Mouse (Mus musculus) hindbrain, embryonic 16.5 days (tissue): ENCODE measurements at regions not wholly inside any gene's neighbourhood (a gene's known extent, or its start where the extent isn't known, plus 50 kb on each side); places are given as distances from the start of the nearest gene placed in this dataset.
A peak's percentile ranks its signal among the peaks of the same experiment; 100 is the strongest.

Experiments used
- ATAC-seq: fragments of 200-750 bp; cut with Nextera tagmentation; 2 replicates; pipeline ENCODE4 v1.8.0; 2017; ENCODE audit warnings: moderate TSS enrichment, moderate library complexity
- H3K27ac ChIP-seq: fragments of 300-500 bp; sonication (generic); 2 replicates; pipeline ENCODE4 v1.5.1; 2014; ENCODE audit warnings: low read depth, mild to moderate bottlenecking, control low read depth, low read length, moderate library complexity
- H3K27me3 ChIP-seq: fragments of 300-500 bp; sonication (generic); replicated peaks from 2 replicates; pipeline ENCODE4 v1.6.1; 2014; ENCODE audit warnings: low read length; ENCODE audit not compliant: control insufficient read depth, insufficient read depth
- H3K36me3 ChIP-seq: fragments of 300-500 bp; sonication (generic); 2 replicates; pipeline ENCODE4 v1.6.1; 2014; ENCODE audit warnings: mild to moderate bottlenecking, low read length, moderate library complexity, mixed read lengths; ENCODE audit not compliant: control insufficient read depth, insufficient read depth
- H3K4me1 ChIP-seq: fragments of 300-500 bp; sonication (generic); 2 replicates; pipeline ENCODE4 v1.6.1; 2014; ENCODE audit warnings: low read depth, low read length; ENCODE audit not compliant: control insufficient read depth, insufficient read depth
- H3K4me2 ChIP-seq: fragments of 300-500 bp; sonication (generic); 2 replicates; pipeline ENCODE4 v1.6.1; 2014; ENCODE audit warnings: mild to moderate bottlenecking, low read length, control low read depth, moderate library complexity
- H3K4me3 ChIP-seq: fragments of 300-500 bp; sonication (generic); 2 replicates; pipeline ENCODE4 v1.5.1; 2014; ENCODE audit warnings: mild to moderate bottlenecking, low read length, control low read depth, moderate library complexity
- H3K9ac ChIP-seq: fragments of 300-500 bp; sonication (generic); 2 replicates; pipeline ENCODE4 v1.6.1; 2014; ENCODE audit warnings: low read depth, mild to moderate bottlenecking, control low read depth, low read length, moderate library complexity
- H3K9me3 ChIP-seq: fragments of 300-500 bp; sonication (generic); 2 replicates; pipeline ENCODE4 v1.6.1; 2014; ENCODE audit warnings: mild to moderate bottlenecking, low read length, moderate library complexity; ENCODE audit not compliant: control insufficient read depth
- WGBS: fragments of 180-500 bp; shearing (Covaris S2); extraction: QIAGEN DNeasy Blood & Tissue Kit; methylation state at CpG from one replicate; pipeline ENCODE4 v1.1.7; 2014; 5-methylcytosine and 5-hydroxymethylcytosine counted together

- 22% methylated on average over 16 of the region's 16 CpGs for WGBS
- Histone ChIP-seq H3K36me3 (no peaks in the 10 kb centered on the region), H3K4me1 (peaks cover 2% of the 10 kb centered on the region; the same call in 1 of the 2 replicates), H3K9ac (no peak overlapping the region; the same call in 1 of the 2 replicates), H3K9me3 (peaks cover 6% of the 10 kb centered on the region; the same call in 1 of the 2 replicates), H3K27ac (no peak overlapping the region), H3K27me3 (no peaks in the 10 kb centered on the region), H3K4me2 (peak overlapping the region; percentile 45), H3K4me3 (peak overlapping the region; percentile 27)
- peak; percentile 91 for ATAC-seq
Observed at GRCm38 (mm10) chr17:14545822-14546473, 148.1 kb downstream of the Thbs2 start.

GRCm38 (mm10) chr17:14544343-14545002 is 149.6 kb downstream of the Thbs2 start:
- 45% methylated on average over 4 of the region's 4 CpGs for WGBS
- no peak overlapping the region for H3K4me2 ChIP-seq
- peaks cover 6% of the 10 kb centered on the region; the same call in 1 of the 2 replicates for H3K9me3 ChIP-seq
- H3K9ac ChIP-seq = no peak overlapping the region
- H3K27me3 ChIP-seq = no peaks in the 10 kb centered on the region
- peak; percentile 87 for ATAC-seq
- H3K4me3 ChIP-seq = no peak overlapping the region
- peaks cover 2% of the 10 kb centered on the region; the same call in 1 of the 2 replicates for H3K4me1 ChIP-seq
- H3K27ac ChIP-seq = no peak overlapping the region
- no peaks in the 10 kb centered on the region for H3K36me3 ChIP-seq

GRCm38 (mm10) chr17:14541035-14541434 is 153.0 kb downstream of the Thbs2 start:
- no peak for ATAC-seq
- WGBS = 79% methylated on average over 8 of the region's 8 CpGs
- Histone ChIP-seq H3K4me3 (no peak overlapping the region), H3K4me1 (peaks cover 2% of the 10 kb centered on the region; the same call in 1 of the 2 replicates), H3K9ac (no peak overlapping the region), H3K4me2 (no peak overlapping the region), H3K36me3 (no peaks in the 10 kb centered on the region), H3K9me3 (no peaks in the 10 kb centered on the region), H3K27ac (no peak overlapping the region), H3K27me3 (no peaks in the 10 kb centered on the region)

GRCm38 (mm10) chr17:14540269-14540975 is 153.6 kb downstream of the Thbs2 start:
- Histone ChIP-seq H3K36me3 (no peaks in the 10 kb centered on the region), H3K4me1 (peaks cover 2% of the 10 kb centered on the region; the same call in 1 of the 2 replicates), H3K9ac (no peak overlapping the region), H3K9me3 (no peaks in the 10 kb centered on the region), H3K4me2 (no peak overlapping the region), H3K4me3 (no peak overlapping the region), H3K27ac (no peak overlapping the region), H3K27me3 (no peaks in the 10 kb centered on the region)
- 75% methylated on average over 5 of the region's 5 CpGs for WGBS
- no peak for ATAC-seq

GRCm38 (mm10) chr17:14539651-14540050 is 154.4 kb downstream of the Thbs2 start:
- H3K27ac ChIP-seq = no peak overlapping the region
- no peak overlapping the region for H3K9ac ChIP-seq
- no peak for ATAC-seq
- no peaks in the 10 kb centered on the region for H3K4me1 ChIP-seq
- H3K9me3 ChIP-seq = no peaks in the 10 kb centered on the region
- no peak overlapping the region for H3K4me3 ChIP-seq
- 52% methylated on average over 3 of the region's 3 CpGs for WGBS
- H3K36me3 ChIP-seq = no peaks in the 10 kb centered on the region
- no peaks in the 10 kb centered on the region for H3K27me3 ChIP-seq
- H3K4me2 ChIP-seq = no peak overlapping the region

GRCm38 (mm10) chr17:14539191-14539590 is 154.8 kb downstream of the Thbs2 start:
- Histone ChIP-seq H3K4me1 (no peaks in the 10 kb centered on the region), H3K9me3 (no peaks in the 10 kb centered on the region), H3K27ac (no peak overlapping the region), H3K9ac (no peak overlapping the region), H3K4me2 (no peak overlapping the region), H3K4me3 (no peak overlapping the region), H3K36me3 (no peaks in the 10 kb centered on the region), H3K27me3 (no peaks in the 10 kb centered on the region)
- 90% methylated on average over 3 of the region's 3 CpGs for WGBS
- no peak for ATAC-seq

- Histone ChIP-seq H3K4me2 (no peak overlapping the region), H3K27ac (no peak overlapping the region), H3K36me3 (no peaks in the 10 kb centered on the region), H3K9me3 (no peaks in the 10 kb centered on the region), H3K4me3 (no peak overlapping the region), H3K27me3 (no peaks in the 10 kb centered on the region), H3K9ac (no peak overlapping the region), H3K4me1 (no peaks in the 10 kb centered on the region)
- no peak for ATAC-seq
- 70% methylated on average over 3 of the region's 3 CpGs for WGBS
Observed at GRCm38 (mm10) chr17:14538527-14538926, 155.5 kb downstream of the Thbs2 start.

GRCm38 (mm10) chr17:14532979-14533314 is 161.1 kb downstream of the Thbs2 start:
- Histone ChIP-seq H3K4me2 (no peak overlapping the region), H3K4me1 (no peaks in the 10 kb centered on the region), H3K27me3 (no peaks in the 10 kb centered on the region), H3K9me3 (no peaks in the 10 kb centered on the region), H3K36me3 (no peaks in the 10 kb centered on the region), H3K4me3 (no peak overlapping the region), H3K27ac (no peak overlapping the region), H3K9ac (no peak overlapping the region)
- ATAC-seq = no peak
- 96% methylated on average over 4 of the region's 4 CpGs for WGBS

- no peaks in the 10 kb centered on the region for H3K9me3 ChIP-seq
- no peak for ATAC-seq
- no peaks in the 10 kb centered on the region for H3K4me1 ChIP-seq
- H3K27me3 ChIP-seq = no peaks in the 10 kb centered on the region
- H3K27ac ChIP-seq = no peak overlapping the region
- no peak overlapping the region for H3K4me2 ChIP-seq
- no peaks in the 10 kb centered on the region for H3K36me3 ChIP-seq
- no peak overlapping the region for H3K4me3 ChIP-seq
- 79% methylated on average over 8 of the region's 8 CpGs for WGBS
- H3K9ac ChIP-seq = no peak overlapping the region
Observed at GRCm38 (mm10) chr17:14532298-14532978, 161.6 kb downstream of the Thbs2 start.
